Mouse (Mus musculus): ENCODE data around the gene Tomm34.

Gene Tomm34

GRCm38 (mm10) chr2:164070765-164071436 lies at the start of gene Tomm34:
TSS of gene Tomm34 (minus strand) at chr2:164071169.
- DNase-seq (ENCODE audit: low read depth, low spot score) = peak; percentile 92

- no peak for DNase-seq (ENCODE audit: low read depth, low spot score)
Observed at GRCm38 (mm10) chr2:164119503-164119902, 48.5 kb upstream of the Tomm34 start.

- no peak for DNase-seq (ENCODE audit: low read depth, low spot score)
Observed at GRCm38 (mm10) chr2:164115531-164115930, 44.6 kb upstream of the Tomm34 start.

- no peak for DNase-seq (ENCODE audit: low read depth, low spot score)
Observed at GRCm38 (mm10) chr2:164114051-164114450, 43.1 kb upstream of the Tomm34 start.

GRCm38 (mm10) chr2:164111546-164111945 lies 40.6 kb upstream of the Tomm34 start:
- DNase-seq (ENCODE audit: low read depth, low spot score) = no peak

- no peak for DNase-seq (ENCODE audit: low read depth, low spot score)
Observed at GRCm38 (mm10) chr2:164108501-164108900, 37.5 kb upstream of the Tomm34 start.

GRCm38 (mm10) chr2:164107125-164107874 lies 36.3 kb upstream of the Tomm34 start:
- no peak for DNase-seq (ENCODE audit: low read depth, low spot score)

GRCm38 (mm10) chr2:164106287-164107035 lies 35.5 kb upstream of the Tomm34 start:
- DNase-seq (ENCODE audit: low read depth, low spot score) = no peak

- peak; percentile 33 for DNase-seq (ENCODE audit: low read depth, low spot score)
Observed at GRCm38 (mm10) chr2:164103501-164103900, 32.5 kb upstream of the Tomm34 start.

- no peak for DNase-seq (ENCODE audit: low read depth, low spot score)
Observed at GRCm38 (mm10) chr2:164102366-164102765, 31.4 kb upstream of the Tomm34 start.

GRCm38 (mm10) chr2:164101936-164102335 lies 31.0 kb upstream of the Tomm34 start:
- no peak for DNase-seq (ENCODE audit: low read depth, low spot score)

GRCm38 (mm10) chr2:164098603-164099250 lies 27.8 kb upstream of the Tomm34 start:
- no peak for DNase-seq (ENCODE audit: low read depth, low spot score)

- no peak for DNase-seq (ENCODE audit: low read depth, low spot score)
Observed at GRCm38 (mm10) chr2:164094152-164094551, 23.2 kb upstream of the Tomm34 start.

- no peak for DNase-seq (ENCODE audit: low read depth, low spot score)
Observed at GRCm38 (mm10) chr2:164089508-164089907, 18.5 kb upstream of the Tomm34 start.

GRCm38 (mm10) chr2:164087416-164088017 lies 16.5 kb upstream of the Tomm34 start:
- DNase-seq (ENCODE audit: low read depth, low spot score) = no peak

- DNase-seq (ENCODE audit: low read depth, low spot score) = no peak
Observed at GRCm38 (mm10) chr2:164084342-164084700, 13.4 kb upstream of the Tomm34 start.

- DNase-seq (ENCODE audit: low read depth, low spot score) = no peak
Observed at GRCm38 (mm10) chr2:164083609-164084341, 12.8 kb upstream of the Tomm34 start.

GRCm38 (mm10) chr2:164082175-164082574 lies 11.2 kb upstream of the Tomm34 start:
- DNase-seq (ENCODE audit: low read depth, low spot score) = no peak

- DNase-seq (ENCODE audit: low read depth, low spot score) = no peak
Observed at GRCm38 (mm10) chr2:164081577-164081976, 10.6 kb upstream of the Tomm34 start.

GRCm38 (mm10) chr2:164079488-164079887 lies 8.5 kb upstream of the Tomm34 start:
- no peak for DNase-seq (ENCODE audit: low read depth, low spot score)

- DNase-seq (ENCODE audit: low read depth, low spot score) = no peak
Observed at GRCm38 (mm10) chr2:164077875-164078274, 6.9 kb upstream of the Tomm34 start.
